Mouse (Mus musculus) megakaryocyte, embryonic 14.5 days (primary cell): ENCODE measurements around the gene Apaf1. TPM values are rescaled to one million over a fixed set of nuclear protein-coding genes. Genes with fewer than 3 reads are reported as not detected.

ENCODE experiments used
- H3K27me3 ChIP-seq: replicated peaks from 2 replicates; pipeline ENCODE3; 2012; ENCODE audit warnings: inconsistent platforms
- H3K36me3 ChIP-seq: replicated peaks from 2 replicates; pipeline ENCODE3; 2012; ENCODE audit warnings: low read length, inconsistent platforms, mixed read lengths
- H3K4me1 ChIP-seq: 2 replicates; pipeline ENCODE4 v1.6.1; 2012; ENCODE audit warnings: inconsistent platforms
- H3K4me3 ChIP-seq: replicated peaks from 2 replicates; pipeline ENCODE3; 2012; ENCODE audit warnings: moderate library complexity, mild to moderate bottlenecking, inconsistent platforms
- H3K9me3 ChIP-seq: 2 replicates; pipeline ENCODE4 v1.6.1; 2012; ENCODE audit warnings: inconsistent platforms
- FLI1 ChIP-seq: IDR thresholded peaks from 2 replicates; pipeline ENCODE4 v1.6.1; 2012; ENCODE audit warnings: low read length, inconsistent platforms, mixed read lengths
- GATA1 ChIP-seq: IDR thresholded peaks from 3 replicates; pipeline ENCODE4 v1.6.1; 2012; ENCODE audit warnings: mixed read lengths, low read length, inconsistent platforms, borderline replicate concordance
- polyA plus RNA-seq: library from polyadenylated mRNA; stranded (reverse); fragments of >175 nt; gene quantifications from 2 replicates; pipeline ENCODE4 v1.2.3, GENCODE M21; 2012; ENCODE audit warnings: low replicate concordance; ENCODE audit not compliant: insufficient read depth

Apaf1 gene
- polyA plus RNA-seq, 1 experiment, result 2.9 TPM

DNA sequence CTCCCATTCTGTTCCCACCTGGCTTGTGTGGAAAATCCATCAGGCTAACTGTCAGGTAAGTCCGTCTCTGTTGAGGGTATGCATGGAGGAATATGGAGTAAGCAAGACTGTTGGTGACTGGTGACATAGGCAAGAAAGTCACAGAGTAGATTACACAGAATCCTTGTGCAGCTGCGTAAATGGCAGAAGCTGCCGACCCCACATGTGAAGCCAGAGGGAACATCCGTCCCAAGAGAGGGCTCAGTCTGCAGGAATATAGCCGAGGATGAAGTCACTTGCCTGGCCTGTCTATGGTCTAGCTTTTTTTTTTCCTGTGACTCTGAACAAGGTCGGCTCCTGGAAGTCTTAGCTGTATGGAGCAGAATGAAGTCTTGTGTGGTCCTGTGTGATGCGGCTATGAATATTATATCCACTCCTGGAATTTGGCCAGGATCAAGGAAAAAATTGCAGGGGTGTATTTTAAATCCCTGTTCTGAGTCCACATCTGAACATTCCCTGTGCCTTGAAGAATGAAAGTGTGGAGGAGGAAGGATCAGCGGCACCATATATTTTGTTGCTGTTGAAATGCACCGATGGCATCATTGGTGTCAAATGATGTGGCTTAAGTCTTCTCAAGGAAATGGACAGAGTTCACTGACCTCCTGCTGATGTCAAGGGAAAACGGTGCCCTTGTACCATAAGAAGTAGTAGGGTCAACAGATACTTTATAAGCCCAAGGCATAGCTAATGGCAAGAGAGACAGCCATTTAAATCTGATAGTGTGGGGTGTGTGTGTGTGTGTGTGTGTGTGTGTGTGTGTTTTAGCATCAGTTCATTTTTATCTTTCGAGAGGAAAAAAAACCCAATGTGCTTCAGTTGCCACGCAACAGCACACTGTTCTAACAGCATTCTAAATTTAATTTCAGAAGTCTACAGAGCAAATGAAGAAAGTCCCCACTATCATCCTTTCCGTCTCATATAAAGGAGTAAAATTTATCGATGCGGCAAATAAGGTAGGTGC lies 141.7 kb downstream of the Apaf1 start:
- H3K9me3 ChIP-seq, result peaks cover 5% of the 10 kb centered on the region; the same call in 1 of the 2 replicates
- H3K27me3 ChIP-seq, result no peaks in the 10 kb centered on the region
- no peaks in the 10 kb centered on the region for H3K36me3 ChIP-seq
- no peak for TF ChIP-seq GATA1
- TF ChIP-seq FLI1, result no peak
- no peak overlapping the region for H3K4me3 ChIP-seq
- H3K4me1 ChIP-seq, result no peaks in the 10 kb centered on the region

Other genes with a start within 250 kb of the Apaf1 start
- 5.3 and 7.9 TPM in 2 replicates for gene Ikbip, start 170 bp upstream of the Apaf1 start, polyA plus RNA-seq
- gene Slc25a3, start 41.3 kb upstream of the Apaf1 start, polyA plus RNA-seq, result 253 and 281 TPM in 2 replicates
- gene Tmpo, start 98.5 kb upstream of the Apaf1 start, polyA plus RNA-seq, result 25.4 and 51.4 TPM in 2 replicates